Mouse (Mus musculus): ENCODE measurements at regions not wholly inside any gene's neighbourhood (a gene's known extent, or its start where the extent isn't known, plus 50 kb on each side); places are given as distances from the start of the nearest gene placed in this dataset.

DNA sequence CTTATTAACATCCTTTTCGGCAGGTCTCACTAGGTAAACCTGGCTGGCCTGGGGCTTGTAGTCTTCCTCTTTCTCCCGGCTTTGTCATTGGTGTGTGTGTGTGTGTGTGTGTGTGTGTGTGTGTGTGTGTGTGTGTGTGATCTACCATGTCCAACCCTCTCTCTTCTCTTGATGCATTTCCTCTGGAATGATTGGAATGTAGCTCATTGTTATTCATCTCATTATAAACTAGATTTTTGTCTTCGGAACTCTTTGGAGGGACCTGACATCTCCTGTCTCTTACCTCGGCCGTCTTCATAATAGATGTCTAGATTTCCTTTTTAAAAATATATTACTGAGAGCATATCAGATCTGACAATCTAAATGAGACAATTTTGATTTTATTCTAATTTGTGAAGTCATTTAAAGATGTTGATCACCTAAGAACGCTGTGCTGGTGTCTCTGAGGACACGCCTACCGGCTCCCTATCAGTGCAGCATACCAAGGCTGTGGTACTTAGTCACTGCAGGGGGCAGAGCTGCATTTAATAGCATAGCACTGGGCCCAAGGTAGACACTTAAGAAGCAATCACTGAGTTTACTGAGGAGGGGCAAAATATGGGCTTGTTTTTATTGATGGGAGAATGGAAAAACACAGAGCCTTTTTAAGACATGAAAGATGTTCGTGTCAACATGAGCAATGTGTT lies 187.1 kb upstream of the Ctbp2 start:
- TF ChIP-seq CTCF (IDR thresholded peaks at IDR 0.05; ENCODE audit: control insufficient read depth, insufficient read depth, low read length) (no peak), POLR2A (IDR thresholded peaks at IDR 0.05; ENCODE audit: borderline replicate concordance, control insufficient read depth, low read depth, low read length) (no peak)

Data from bone marrow, adult 2 months (tissue).